7 mouse cellular contexts compared by ENCODE assay signal in the genomic region with DNA sequence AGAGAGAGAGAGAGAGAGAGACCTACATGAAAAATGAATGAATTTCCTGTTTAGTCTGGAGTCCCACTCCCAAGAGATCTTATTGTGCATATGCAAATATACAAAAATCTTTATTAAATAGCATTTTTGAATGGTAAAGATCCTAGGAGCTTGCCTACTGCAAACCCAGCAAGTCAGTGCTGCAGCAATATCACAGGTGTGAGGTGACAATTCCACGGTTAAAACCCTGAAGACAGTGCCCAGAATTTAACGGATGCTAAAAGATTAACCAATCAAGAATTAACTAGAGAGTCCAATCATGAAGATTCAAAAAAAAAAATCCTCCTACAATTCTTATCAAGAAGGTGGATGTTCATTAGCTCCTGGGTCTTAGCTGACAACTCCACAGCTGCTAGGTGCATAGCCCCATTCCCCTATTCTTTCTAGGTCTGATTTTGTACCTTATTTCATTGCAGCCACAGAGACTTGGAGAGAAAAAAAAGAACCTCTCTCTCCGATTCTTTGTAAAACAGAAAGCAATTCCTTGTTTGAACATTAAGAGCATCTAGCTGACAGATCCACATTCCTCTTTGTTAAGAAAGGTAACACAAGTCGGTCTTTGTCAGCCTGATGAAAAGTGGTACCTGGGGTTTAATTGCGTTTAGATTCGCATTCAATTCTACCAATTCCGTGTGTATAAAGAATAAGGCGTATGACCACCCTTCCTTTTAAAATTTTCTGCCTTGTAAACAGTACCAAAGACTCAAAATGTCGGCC. TPM values are rescaled to one million over a fixed set of nuclear protein-coding genes. Genes with fewer than 3 reads are reported as not detected.
A peak's percentile ranks its signal among the peaks of the same experiment; 100 is the strongest.
DNase-seq lines count a peak whose midpoint lies in the region; ATAC-seq lines count a peak whose summit lies in the region.

No protein-coding gene starts in this region.

- peak overlapping the region; percentile 70 for H3K4me3 ChIP-seq in lung, embryonic 16.5 days (ENCODE audit: low read length)
- H3K4me3 ChIP-seq in forebrain, embryonic 14.5 days (ENCODE audit: low read depth, low read length): peak overlapping the region; percentile 56
- peak overlapping the region; percentile 59 for H3K4me3 ChIP-seq in limb, embryonic 15.5 days
- peak overlapping the region; percentile 66 for H3K4me3 ChIP-seq in stomach, embryonic 16.5 days (replicated peaks; ENCODE audit: low read length)

- peak overlapping the region; percentile 71 for H3K27ac ChIP-seq in lung, embryonic 16.5 days (ENCODE audit: low read length)
- peak overlapping the region; percentile 92 for H3K27ac ChIP-seq in forebrain, embryonic 14.5 days (ENCODE audit: low read depth, low read length)
- peak overlapping the region; percentile 65; the same call in 1 of the 2 replicates for H3K27ac ChIP-seq in limb, embryonic 15.5 days
- H3K27ac ChIP-seq in stomach, embryonic 16.5 days (ENCODE audit: low read length): peak overlapping the region; percentile 36; the same call in 1 of the 2 replicates

- peak overlapping the region; percentile 69 for H3K4me2 ChIP-seq in lung, embryonic 16.5 days (ENCODE audit: low read depth, low read length)
- peak overlapping the region; percentile 61 for H3K4me2 ChIP-seq in forebrain, embryonic 14.5 days (ENCODE audit: low read length)
- peak overlapping the region; percentile 74 for H3K4me2 ChIP-seq in limb, embryonic 15.5 days
- peak overlapping the region; percentile 62 for H3K4me2 ChIP-seq in stomach, embryonic 16.5 days (ENCODE audit: low read depth, low read length)

- 26% methylated on average over 9 of the region's 9 CpGs for WGBS in lung, embryonic 16.5 days
- WGBS in forebrain, embryonic 14.5 days: 22% methylated on average over 9 of the region's 9 CpGs
- 27% methylated on average over 9 of the region's 9 CpGs for WGBS in limb, embryonic 15.5 days
- WGBS in stomach, embryonic 16.5 days: 32% methylated on average over 9 of the region's 9 CpGs

- no peak for DNase-seq in lung, postnatal 25 days (ENCODE audit: low spot score)
- peak; percentile 30 for DNase-seq in forebrain, embryonic 14.5 days (ENCODE audit: low spot score)
- no peak for DNase-seq in gastrocnemius, postnatal 10 days
- DNase-seq in layer of hippocampus, adult 11-12 months (ENCODE audit: low spot score): no peak

- H3K9me3 ChIP-seq in lung, embryonic 16.5 days (ENCODE audit: control insufficient read depth, low read length): no peaks in the 10 kb centered on the region
- H3K9me3 ChIP-seq in forebrain, embryonic 14.5 days (replicated peaks; ENCODE audit: control insufficient read depth, low read length): no peaks in the 10 kb centered on the region
- H3K9me3 ChIP-seq in limb, embryonic 15.5 days: no peaks in the 10 kb centered on the region
- no peaks in the 10 kb centered on the region for H3K9me3 ChIP-seq in stomach, embryonic 16.5 days (replicated peaks; ENCODE audit: control insufficient read depth, low read length)

- H3K36me3 ChIP-seq in lung, embryonic 16.5 days (ENCODE audit: control insufficient read depth, insufficient read depth, low read length): no peaks in the 10 kb centered on the region
- no peaks in the 10 kb centered on the region for H3K36me3 ChIP-seq in forebrain, embryonic 14.5 days (ENCODE audit: control insufficient read depth, insufficient read depth, low read length)
- H3K36me3 ChIP-seq in limb, embryonic 15.5 days: no peaks in the 10 kb centered on the region
- no peaks in the 10 kb centered on the region for H3K36me3 ChIP-seq in stomach, embryonic 16.5 days (ENCODE audit: control insufficient read depth, insufficient read depth, low read length)

- no peaks in the 10 kb centered on the region for H3K27me3 ChIP-seq in lung, embryonic 16.5 days (ENCODE audit: control insufficient read depth, insufficient read depth, low read depth, low read length)
- H3K27me3 ChIP-seq in forebrain, embryonic 14.5 days (replicated peaks; ENCODE audit: control insufficient read depth, insufficient read depth, low read length): no peaks in the 10 kb centered on the region
- H3K27me3 ChIP-seq in limb, embryonic 15.5 days: no peaks in the 10 kb centered on the region
- no peaks in the 10 kb centered on the region for H3K27me3 ChIP-seq in stomach, embryonic 16.5 days (ENCODE audit: control insufficient read depth, insufficient read depth, low read length)

- H3K9ac ChIP-seq in lung, embryonic 16.5 days (ENCODE audit: low read length): peak overlapping the region; percentile 76
- peak overlapping the region; percentile 86 for H3K9ac ChIP-seq in forebrain, embryonic 14.5 days (ENCODE audit: low read length)
- H3K9ac ChIP-seq in limb, embryonic 15.5 days: peak overlapping the region; percentile 54
- peak overlapping the region; percentile 80 for H3K9ac ChIP-seq in stomach, embryonic 16.5 days (ENCODE audit: low read length)

- no peak for ATAC-seq in lung, embryonic 16.5 days (ENCODE audit: low read depth)
- ATAC-seq in forebrain, embryonic 14.5 days: no peak
- no peak for ATAC-seq in limb, embryonic 15.5 days (ENCODE audit: insufficient number of reproducible peaks, low FRiP score, low TSS enrichment, low read depth)
- no peak for ATAC-seq in stomach, embryonic 16.5 days (ENCODE audit: insufficient read depth, low FRiP score)

- no peaks in the 10 kb centered on the region for H3K4me1 ChIP-seq in lung, embryonic 16.5 days (replicated peaks; ENCODE audit: control insufficient read depth, insufficient read depth, low read length)
- no peaks in the 10 kb centered on the region for H3K4me1 ChIP-seq in forebrain, embryonic 14.5 days (ENCODE audit: control insufficient read depth, insufficient read depth, low read length)
- H3K4me1 ChIP-seq in limb, embryonic 15.5 days: no peaks in the 10 kb centered on the region; the same call in 1 of the 2 replicates
- H3K4me1 ChIP-seq in stomach, embryonic 16.5 days (ENCODE audit: control insufficient read depth, insufficient read depth, low read length): no peaks in the 10 kb centered on the region; the same call in 1 of the 2 replicates

RNA-seq across cellular contexts. Expression of a gene that starts 1.0 kb away (rescaled TPM):
- polyA plus RNA-seq in lung, embryonic 16.5 days (2015; fragmentation: Nextera tagmentation; extraction: Ambion mirVana): 80.1 and 82.9 TPM in 2 replicates
- polyA plus RNA-seq in forebrain, embryonic 14.5 days (2014; fragmentation: Nextera tagmentation; extraction: Ambion mirVana): 209 and 237 TPM in 2 replicates
- 27.6 and 35.6 TPM in 2 replicates for polyA plus RNA-seq in limb, embryonic 15.5 days (2015; fragmentation: Nextera tagmentation; extraction: Ambion mirVana)
- polyA plus RNA-seq in stomach, embryonic 16.5 days (2015; fragmentation: Nextera tagmentation; extraction: Ambion mirVana): 32.7 and 38.8 TPM in 2 replicates
- total RNA-seq in gastrocnemius, postnatal 10 days (2021): 10 to 100 TPM; 40.7 to 51.7 TPM

Comparison
In these comparisons a context has a peak if more than half of its experiments do, and no peak if none do; other contexts are left out.
1. H3K27ac ChIP-seq: peak in every context shown above with its lines; median percentile 92 in forebrain, embryonic 14.5 days; 71 in lung, embryonic 16.5 days; 65 in limb, embryonic 15.5 days; 36 in stomach, embryonic 16.5 days.